Mouse (Mus musculus) midbrain, embryonic 15.5 days (tissue): ENCODE data around the gene Map4k4. TPM values are rescaled to one million over a fixed set of nuclear protein-coding genes. Genes with fewer than 3 reads are reported as not detected.

Experiments
- ATAC-seq: fragments of 200-750 bp; cut with Nextera tagmentation; replicated peaks from 2 replicates; pipeline ENCODE4 v1.8.0; 2017; ENCODE audit warnings: moderate TSS enrichment
- H3K27ac ChIP-seq: fragments of 300-500 bp; sonication (generic); 2 replicates; pipeline ENCODE4 v1.5.1; 2015; ENCODE audit warnings: mild to moderate bottlenecking, inconsistent platforms
- H3K27me3 ChIP-seq: fragments of 300-500 bp; sonication (generic); replicated peaks from 2 replicates; pipeline ENCODE4 v1.6.1; 2015; ENCODE audit warnings: inconsistent platforms
- H3K36me3 ChIP-seq: fragments of 300-500 bp; sonication (generic); replicated peaks from 2 replicates; pipeline ENCODE4 v1.6.1; 2015; ENCODE audit warnings: inconsistent platforms
- H3K4me1 ChIP-seq: fragments of 300-500 bp; sonication (generic); 2 replicates; pipeline ENCODE4 v1.6.1; 2015; ENCODE audit warnings: inconsistent platforms
- H3K4me2 ChIP-seq: fragments of 300-500 bp; sonication (generic); 2 replicates; pipeline ENCODE4 v1.6.1; 2015; ENCODE audit warnings: inconsistent platforms, mild to moderate bottlenecking, moderate library complexity
- H3K4me3 ChIP-seq: fragments of 300-500 bp; sonication (generic); 2 replicates; pipeline ENCODE4 v1.5.1; 2015; ENCODE audit warnings: mild to moderate bottlenecking, inconsistent platforms
- H3K9ac ChIP-seq: fragments of 300-500 bp; sonication (generic); 2 replicates; pipeline ENCODE4 v1.6.1; 2015; ENCODE audit warnings: mild to moderate bottlenecking, inconsistent platforms
- H3K9me3 ChIP-seq: fragments of 300-500 bp; sonication (generic); 2 replicates; pipeline ENCODE4 v1.6.1; 2016; ENCODE audit warnings: inconsistent platforms
- WGBS: fragments of 180-500 bp; shearing (Covaris S2); methylation state at CpG from one replicate; pipeline ENCODE4 v1.1.7; 2015; ENCODE audit warnings: mixed read lengths; 5-methylcytosine and 5-hydroxymethylcytosine counted together
- polyA plus RNA-seq: library from polyadenylated mRNA; unstranded; fragments of >200 nt; fragmentation: Nextera tagmentation; extraction: Ambion mirVana; gene quantifications from 2 replicates; pipeline ENCODE4 v1.2.1, GENCODE M21; 2015

The Map4k4 gene
- polyA plus RNA-seq, 1 experiment from 2014 or later, result 55.2 TPM

DNA sequence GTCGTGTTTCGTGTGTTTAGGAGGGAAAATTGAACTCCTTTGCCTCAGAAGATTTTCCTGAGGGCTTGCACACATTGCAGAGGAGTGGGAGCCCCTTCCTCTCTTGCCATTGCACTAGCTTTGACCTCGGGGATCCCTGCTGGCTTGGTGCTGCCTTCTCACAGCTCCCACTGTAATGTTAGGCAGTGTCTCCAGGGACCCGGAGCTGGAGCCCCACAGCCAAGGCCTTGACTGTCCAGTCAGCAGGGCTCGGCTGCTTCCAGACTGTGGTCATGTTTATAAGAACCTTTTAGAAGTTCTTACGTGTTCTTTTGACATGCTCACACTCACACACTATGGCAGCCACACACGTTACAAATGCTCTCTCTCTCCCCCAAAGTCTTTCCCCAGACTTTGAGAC, 93.2 kb downstream of the Map4k4 start:
- Histone ChIP-seq H3K27me3 (no peaks in the 10 kb centered on the region), H3K4me1 (peaks cover 4% of the 10 kb centered on the region; the same call in 1 of the 2 replicates), H3K4me3 (no peak overlapping the region), H3K36me3 (peaks cover 44% of the 10 kb centered on the region), H3K27ac (no peak overlapping the region), H3K4me2 (no peak overlapping the region), H3K9me3 (no peaks in the 10 kb centered on the region), H3K9ac (no peak overlapping the region)
- no peak for ATAC-seq
- 80% methylated on average over 7 of the region's 7 CpGs for WGBS

DNA sequence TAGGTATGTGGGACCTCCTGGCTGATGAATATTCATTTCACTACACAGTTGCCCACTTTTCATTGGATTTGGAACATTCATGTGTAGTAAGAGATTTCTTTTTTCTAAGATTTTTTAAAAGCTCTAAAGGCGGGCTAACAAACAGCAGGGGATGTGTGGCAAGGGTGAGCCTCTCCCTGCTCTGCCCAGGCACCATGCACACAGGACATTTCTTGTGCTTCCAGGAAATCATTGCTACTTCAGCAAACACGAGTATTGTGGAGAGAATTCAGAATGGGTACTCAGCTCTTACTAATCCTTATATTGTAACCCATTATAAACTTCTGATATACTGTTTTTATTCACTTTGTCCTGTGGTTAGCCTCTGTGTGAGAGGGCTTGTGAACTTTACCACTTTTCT, 94.9 kb downstream of the Map4k4 start:
- Histone ChIP-seq H3K36me3 (peaks cover 30% of the 10 kb centered on the region), H3K4me2 (no peak overlapping the region), H3K4me3 (no peak overlapping the region), H3K9ac (no peak overlapping the region), H3K9me3 (no peaks in the 10 kb centered on the region), H3K4me1 (peaks cover 4% of the 10 kb centered on the region; the same call in 1 of the 2 replicates), H3K27ac (no peak overlapping the region), H3K27me3 (no peaks in the 10 kb centered on the region)
- no peak for ATAC-seq
- 91% methylated on average over 2 of the region's 2 CpGs for WGBS

DNA sequence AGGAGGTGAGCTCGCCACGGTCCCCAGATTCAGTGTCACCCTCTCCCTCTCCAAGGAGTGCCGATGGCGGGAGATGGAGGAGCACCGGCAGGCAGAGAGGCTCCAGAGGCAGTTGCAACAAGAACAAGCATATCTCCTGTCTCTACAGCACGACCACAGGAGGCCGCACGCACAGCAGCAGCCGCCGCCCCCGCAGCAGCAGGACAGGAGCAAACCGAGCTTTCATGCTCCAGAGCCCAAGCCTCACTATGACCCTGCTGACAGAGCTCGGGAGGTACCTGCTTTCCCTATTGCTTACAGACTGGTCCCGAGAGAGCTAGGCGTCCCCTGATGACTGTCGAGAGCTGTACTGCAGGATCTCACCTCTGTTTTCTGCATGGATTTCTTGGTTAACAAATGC, 99.8 kb downstream of the Map4k4 start:
- Histone ChIP-seq H3K9me3 (no peaks in the 10 kb centered on the region), H3K27me3 (no peaks in the 10 kb centered on the region), H3K4me1 (no peaks in the 10 kb centered on the region), H3K9ac (no peak overlapping the region), H3K4me3 (no peak overlapping the region), H3K27ac (no peak overlapping the region), H3K36me3 (peaks cover 37% of the 10 kb centered on the region), H3K4me2 (no peak overlapping the region)
- 81% methylated on average over 16 of the region's 16 CpGs for WGBS
- ATAC-seq, result no peak

DNA sequence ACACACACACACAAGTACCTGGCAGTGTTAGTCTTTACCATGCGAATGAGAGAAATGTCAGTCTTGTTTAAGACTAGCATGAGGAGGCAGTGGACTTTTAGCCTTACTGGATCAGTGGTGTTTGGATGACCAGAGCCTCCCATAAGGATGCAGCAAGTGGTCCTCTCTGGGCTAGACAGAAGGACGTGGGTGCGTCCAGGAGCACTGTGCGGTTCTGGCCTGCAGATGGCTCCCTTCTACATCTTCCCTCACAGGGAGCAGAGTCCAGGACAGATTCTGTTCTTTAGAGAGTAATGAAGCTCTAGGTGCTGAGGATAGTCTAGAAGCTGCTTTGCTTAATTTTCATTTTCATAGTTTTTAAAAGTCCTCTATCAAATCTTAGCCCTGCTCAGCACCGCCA, 100.2 kb downstream of the Map4k4 start:
- WGBS, result 73% methylated on average over 5 of the region's 5 CpGs
- Histone ChIP-seq H3K9ac (no peak overlapping the region), H3K27ac (no peak overlapping the region), H3K4me2 (no peak overlapping the region), H3K4me3 (no peak overlapping the region), H3K9me3 (no peaks in the 10 kb centered on the region), H3K27me3 (no peaks in the 10 kb centered on the region), H3K36me3 (peaks cover 41% of the 10 kb centered on the region), H3K4me1 (no peaks in the 10 kb centered on the region)
- ATAC-seq, result no peak

DNA sequence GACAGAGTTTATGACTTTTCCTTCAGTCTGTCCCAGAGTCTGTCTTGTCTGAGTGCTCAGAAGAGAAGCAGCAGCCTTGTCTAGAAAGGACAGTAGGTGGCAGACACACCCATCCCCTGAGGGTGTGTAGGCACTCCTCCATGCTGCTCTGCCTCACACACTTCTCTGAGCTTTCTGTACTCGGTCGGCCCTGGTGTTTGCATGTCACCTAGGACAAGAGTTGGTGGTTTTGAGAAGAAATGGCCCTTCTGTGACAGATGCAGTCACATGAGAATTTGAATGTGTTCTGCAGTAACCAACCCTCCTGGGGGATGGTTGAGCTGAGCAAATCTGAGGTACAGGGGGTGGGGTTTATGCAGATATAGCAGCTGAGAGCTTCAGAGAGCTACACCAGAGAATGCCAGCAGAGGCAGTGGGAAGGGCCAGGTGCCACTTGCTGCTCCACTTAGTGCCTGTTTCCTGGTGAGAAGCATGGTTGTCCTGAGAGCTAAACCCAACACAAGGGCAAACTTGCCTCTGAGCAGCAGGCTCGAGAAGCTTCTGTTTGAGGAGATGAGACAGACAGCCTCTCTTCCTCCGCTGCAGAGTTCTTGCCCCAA, 101.5 kb downstream of the Map4k4 start:
- no peaks in the 10 kb centered on the region for H3K27me3 ChIP-seq
- no peak overlapping the region for H3K4me2 ChIP-seq
- no peak for ATAC-seq
- H3K36me3 ChIP-seq, result peaks cover 48% of the 10 kb centered on the region
- no peak overlapping the region for H3K4me3 ChIP-seq
- H3K9me3 ChIP-seq, result no peaks in the 10 kb centered on the region
- 90% methylated on average over 4 of the region's 4 CpGs for WGBS
- H3K4me1 ChIP-seq, result no peaks in the 10 kb centered on the region
- no peak overlapping the region for H3K27ac ChIP-seq
- no peak overlapping the region for H3K9ac ChIP-seq

DNA sequence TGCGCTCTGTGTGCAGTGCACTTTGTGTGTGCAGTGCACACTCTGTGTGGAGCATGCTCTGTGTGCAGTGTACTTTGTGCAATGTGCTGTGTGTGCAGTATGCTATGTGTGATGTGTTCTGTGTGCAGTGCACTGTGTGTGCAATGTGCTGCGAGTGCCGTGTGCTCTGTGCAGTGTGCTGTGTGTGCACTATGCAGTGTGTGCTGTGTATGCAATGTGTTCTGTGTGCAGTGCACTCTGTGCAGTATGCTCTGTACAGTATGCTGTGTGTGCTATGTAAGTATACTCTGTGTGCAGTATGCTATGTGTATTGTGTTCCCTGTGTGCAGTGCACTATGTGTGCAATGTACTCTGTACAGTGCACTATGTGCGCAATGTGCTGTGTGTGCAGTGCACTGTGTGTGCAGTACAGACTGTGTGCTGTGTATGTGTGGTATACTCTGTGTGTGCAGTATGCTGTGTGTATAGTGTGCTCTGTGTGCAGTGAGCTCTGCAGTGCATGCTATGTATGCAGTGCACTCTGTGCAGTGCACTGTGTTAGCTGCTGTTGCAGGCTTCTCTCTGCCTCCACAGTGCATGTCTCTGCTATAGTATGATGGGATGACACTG, 105.4 kb downstream of the Map4k4 start:
- WGBS, result 98% methylated on average over 4 of the region's 4 CpGs

DNA sequence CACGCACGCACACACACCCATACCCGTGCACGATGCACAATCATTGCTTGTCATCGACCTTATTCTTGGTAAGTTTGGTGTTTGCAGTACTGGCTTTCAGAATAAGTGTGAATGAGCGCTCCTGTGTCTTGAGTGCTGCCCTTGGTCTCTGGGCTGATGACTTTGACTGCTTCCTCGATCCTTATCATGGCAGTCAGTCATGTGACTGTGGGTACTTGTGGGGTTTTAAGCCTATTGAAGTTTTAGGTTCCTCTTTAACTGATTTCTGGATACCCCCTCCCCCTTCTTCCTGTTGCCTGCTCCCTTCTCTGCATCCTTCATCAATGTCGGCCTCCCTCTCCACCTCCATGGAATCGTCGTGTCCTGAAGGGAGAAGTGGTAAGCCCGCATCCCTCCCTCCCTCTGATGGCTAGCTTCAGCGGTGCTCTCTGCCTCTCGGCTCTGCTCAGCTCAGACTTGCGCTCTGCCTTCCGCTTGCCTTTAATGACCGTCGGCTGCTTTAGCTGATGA, 107.3 kb downstream of the Map4k4 start:
- no peak overlapping the region for H3K9ac ChIP-seq
- no peaks in the 10 kb centered on the region for H3K4me1 ChIP-seq
- no peaks in the 10 kb centered on the region for H3K27me3 ChIP-seq
- H3K4me2 ChIP-seq, result no peak overlapping the region
- no peak overlapping the region for H3K4me3 ChIP-seq
- 82% methylated on average over 17 of the region's 17 CpGs for WGBS
- H3K27ac ChIP-seq, result no peak overlapping the region
- ATAC-seq, result no peak
- H3K9me3 ChIP-seq, result no peaks in the 10 kb centered on the region
- H3K36me3 ChIP-seq, result peaks cover 63% of the 10 kb centered on the region

More for the DNA sequence above, 105.4 kb downstream of the Map4k4 start:
- no peaks in the 10 kb centered on the region for H3K9me3 ChIP-seq
- H3K27me3 ChIP-seq, result no peaks in the 10 kb centered on the region
- no peak overlapping the region for H3K27ac ChIP-seq
- H3K4me1 ChIP-seq, result no peaks in the 10 kb centered on the region
- ATAC-seq, result peak; percentile 63
- H3K4me2 ChIP-seq, result no peak overlapping the region
- no peak overlapping the region for H3K9ac ChIP-seq
- peaks cover 70% of the 10 kb centered on the region for H3K36me3 ChIP-seq
- no peak overlapping the region for H3K4me3 ChIP-seq

DNA sequence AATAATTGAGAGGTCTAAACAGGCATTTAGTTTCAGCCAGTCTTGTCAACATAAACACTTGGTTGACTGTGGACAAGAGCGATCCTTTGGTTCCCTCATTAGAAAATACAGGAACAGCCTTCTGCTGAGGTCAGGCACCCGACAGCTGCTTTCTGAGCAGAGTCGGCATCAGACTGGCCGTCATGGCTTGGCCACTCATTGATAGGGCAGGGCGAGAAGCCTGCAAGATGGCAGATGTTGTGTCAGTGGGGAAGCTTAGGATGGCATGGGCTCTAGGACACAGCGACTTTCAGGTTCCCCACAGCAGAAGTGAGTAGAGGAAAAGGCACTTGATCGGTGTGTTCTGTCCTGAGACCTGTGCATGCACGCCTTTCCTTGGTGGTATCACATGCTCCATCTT, 112.0 kb downstream of the Map4k4 start:
- WGBS, result 91% methylated on average over 8 of the region's 8 CpGs
- H3K4me3 ChIP-seq, result no peak overlapping the region
- peaks cover 69% of the 10 kb centered on the region for H3K36me3 ChIP-seq
- H3K9me3 ChIP-seq, result no peaks in the 10 kb centered on the region
- no peak for ATAC-seq
- H3K4me2 ChIP-seq, result no peak overlapping the region
- no peaks in the 10 kb centered on the region for H3K4me1 ChIP-seq
- no peak overlapping the region for H3K9ac ChIP-seq
- no peaks in the 10 kb centered on the region for H3K27me3 ChIP-seq
- no peak overlapping the region for H3K27ac ChIP-seq

DNA sequence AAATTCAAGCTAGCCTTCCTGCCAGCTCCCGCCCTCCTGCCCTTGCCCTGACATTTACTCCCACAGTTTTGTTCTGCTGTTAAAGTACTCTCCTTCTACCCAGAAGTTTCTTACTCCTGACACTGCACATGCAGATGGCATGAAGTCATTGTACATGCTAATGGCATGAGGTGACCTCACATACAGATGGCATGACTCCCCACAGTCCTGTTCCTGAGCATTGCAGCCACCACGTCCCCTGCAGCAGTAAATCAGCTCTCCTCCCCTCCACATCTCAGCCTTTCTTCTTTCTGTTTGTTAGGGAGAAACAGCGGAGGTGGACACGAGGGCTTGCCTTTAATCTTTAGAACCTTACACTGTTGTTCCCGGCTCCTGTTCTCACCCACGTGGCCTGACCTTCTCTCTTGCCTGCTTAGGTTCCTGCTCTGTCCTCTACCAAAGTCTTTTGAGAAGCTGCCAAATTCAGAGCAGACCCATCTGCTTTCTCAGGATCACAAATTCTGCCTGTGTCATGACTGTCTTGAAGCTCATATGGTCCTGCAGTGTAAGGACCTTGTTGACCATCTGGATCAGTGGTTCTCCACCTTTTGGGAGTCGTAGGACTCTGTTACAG, 114.5 kb downstream of the Map4k4 start:
- peaks cover 64% of the 10 kb centered on the region for H3K36me3 ChIP-seq
- H3K4me3 ChIP-seq, result no peak overlapping the region
- ATAC-seq, result no peak
- 86% methylated on average over 7 of the region's 7 CpGs for WGBS
- H3K9me3 ChIP-seq, result no peaks in the 10 kb centered on the region
- no peaks in the 10 kb centered on the region for H3K27me3 ChIP-seq
- H3K9ac ChIP-seq, result no peak overlapping the region
- H3K4me1 ChIP-seq, result no peaks in the 10 kb centered on the region
- no peak overlapping the region for H3K4me2 ChIP-seq
- H3K27ac ChIP-seq, result no peak overlapping the region

DNA sequence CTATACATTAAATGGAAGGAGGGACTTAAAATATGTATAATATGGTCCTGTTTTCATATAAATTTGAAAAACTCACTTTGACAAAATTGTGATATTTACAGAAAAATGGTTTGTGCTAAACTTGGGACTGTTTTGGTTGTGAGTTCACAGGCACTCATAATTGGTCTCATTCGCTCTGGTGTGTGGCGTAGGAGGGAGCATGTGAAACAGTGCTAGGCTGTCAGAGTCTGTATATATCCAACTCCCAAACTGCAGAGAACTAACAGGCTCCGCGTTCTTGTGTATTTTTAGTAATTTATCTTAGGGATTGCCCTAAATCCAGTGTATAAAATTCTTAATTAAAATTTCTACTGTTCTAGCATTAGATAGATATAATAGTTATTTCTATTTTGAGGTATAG, 120.9 kb downstream of the Map4k4 start:
- Histone ChIP-seq H3K4me2 (no peak overlapping the region), H3K27me3 (no peaks in the 10 kb centered on the region), H3K9ac (no peak overlapping the region), H3K27ac (no peak overlapping the region), H3K4me3 (no peak overlapping the region), H3K9me3 (no peaks in the 10 kb centered on the region), H3K4me1 (no peaks in the 10 kb centered on the region), H3K36me3 (peaks cover 54% of the 10 kb centered on the region)
- ATAC-seq, result no peak
- 96% methylated on average over 4 of the region's 4 CpGs for WGBS

DNA sequence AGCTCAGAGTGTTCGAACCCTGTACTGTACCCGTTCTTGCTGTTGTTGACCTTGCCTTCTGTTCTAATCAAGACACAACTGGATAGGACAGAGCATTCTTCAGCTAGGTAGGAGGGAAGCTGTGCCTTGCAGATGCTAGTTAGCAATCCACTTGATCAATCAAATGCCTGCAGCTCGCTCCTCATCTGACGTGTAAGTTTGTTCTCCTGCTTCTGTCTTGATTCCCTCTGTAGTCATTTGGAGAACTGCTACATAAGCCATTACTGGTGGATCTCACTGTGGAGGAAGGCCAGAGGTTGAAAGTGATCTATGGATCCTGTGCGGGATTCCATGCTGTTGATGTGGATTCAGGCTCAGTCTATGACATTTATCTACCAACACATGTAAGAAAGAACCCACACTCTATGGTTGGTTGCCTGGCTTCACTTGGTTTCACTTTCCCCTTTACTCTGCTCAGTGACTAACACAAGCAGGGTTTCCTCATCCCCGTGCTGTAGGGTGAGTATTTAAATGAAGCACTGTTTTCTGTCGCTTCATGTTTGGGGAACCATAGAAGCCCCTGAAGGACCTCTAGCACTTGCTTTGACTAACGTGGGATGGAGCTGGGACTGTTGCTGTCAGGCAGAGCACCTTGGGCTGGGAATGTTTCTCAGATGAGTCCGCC, 121.9 kb downstream of the Map4k4 start:
- Histone ChIP-seq H3K9ac (no peak overlapping the region), H3K9me3 (no peaks in the 10 kb centered on the region), H3K36me3 (peaks cover 46% of the 10 kb centered on the region), H3K4me2 (no peak overlapping the region), H3K4me3 (no peak overlapping the region), H3K4me1 (no peaks in the 10 kb centered on the region), H3K27me3 (no peaks in the 10 kb centered on the region), H3K27ac (no peak overlapping the region)
- WGBS, result 93% methylated on average over 9 of the region's 9 CpGs
- no peak for ATAC-seq

DNA sequence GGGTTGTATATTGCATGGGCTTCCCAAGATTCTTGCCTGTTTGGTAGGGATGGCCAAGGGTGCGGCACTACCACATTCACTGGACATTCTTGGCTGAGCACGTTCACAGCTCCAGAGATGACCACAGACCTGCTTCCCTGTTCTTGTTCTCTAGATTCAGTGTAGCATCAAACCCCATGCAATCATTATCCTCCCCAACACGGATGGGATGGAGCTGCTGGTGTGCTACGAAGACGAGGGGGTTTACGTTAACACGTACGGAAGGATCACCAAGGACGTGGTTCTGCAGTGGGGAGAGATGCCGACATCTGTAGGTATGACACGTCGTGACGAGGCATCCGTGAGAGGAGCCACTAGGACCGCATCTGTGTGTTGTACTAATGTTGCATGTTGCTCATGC, 122.5 kb downstream of the Map4k4 start:
- Histone ChIP-seq H3K4me1 (no peaks in the 10 kb centered on the region), H3K9ac (no peak overlapping the region), H3K27ac (no peak overlapping the region), H3K36me3 (peaks cover 42% of the 10 kb centered on the region), H3K27me3 (no peaks in the 10 kb centered on the region), H3K4me3 (no peak overlapping the region), H3K9me3 (no peaks in the 10 kb centered on the region), H3K4me2 (no peak overlapping the region)
- no peak for ATAC-seq
- 96% methylated on average over 15 of the region's 15 CpGs for WGBS
